Mouse (Mus musculus) bone marrow macrophage, adult 2 months (primary cell): ENCODE results near the gene Proser3.

Experiments used
- CTCF ChIP-seq: IDR thresholded peaks from 2 replicates; pipeline ENCODE4 v1.5.1; 2012; ENCODE audit warnings: low read depth, mild to moderate bottlenecking, low read length, moderate library complexity
- POLR2A ChIP-seq: IDR thresholded peaks from 2 replicates; pipeline ENCODE4 v1.6.1; 2012; ENCODE audit warnings: mild to moderate bottlenecking, low read depth, low read length, borderline replicate concordance

DNA sequence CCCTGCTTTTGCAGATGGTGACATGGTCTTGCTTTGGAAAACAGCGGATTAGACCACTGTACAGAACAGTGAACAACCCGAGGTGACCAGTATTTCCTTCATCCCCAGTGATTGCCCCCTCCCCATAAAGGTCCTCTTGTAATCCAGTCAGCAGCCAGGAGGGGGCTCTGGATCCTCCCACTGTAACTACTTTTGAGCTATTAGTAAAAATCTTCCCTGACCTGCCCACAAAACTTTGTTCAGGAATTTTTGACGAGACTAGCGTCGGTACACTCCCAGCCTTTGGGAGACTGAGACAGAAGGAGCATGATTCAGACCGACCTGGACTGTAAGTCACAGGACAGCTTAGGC lies 61.2 kb downstream of the Proser3 start:
- TF ChIP-seq POLR2A (no peak), CTCF (no peak)
